Mouse (Mus musculus) brain, adult 10 weeks (tissue): ENCODE data around the gene Ehd2. TPM values are rescaled to one million over a fixed set of nuclear protein-coding genes. Genes with fewer than 3 reads are reported as not detected.

Experiments used
- polyA plus RNA-seq: library from polyadenylated mRNA; stranded (reverse); fragments of 350-450 nt; fragmentation: Illumina TruSeq; extraction: RNeasy Lipid Tissue Mini Kit (QIAGEN cat#74804); gene quantifications from one replicate; pipeline ENCODE4 v1.2.3, GENCODE M21; 2015; ENCODE audit warnings: low read depth, low replicate concordance

The Ehd2 gene
- polyA plus RNA-seq, result 4.2 TPM

GRCm38 (mm10) chr7:15967312-15967711 lies at the start of gene Ehd2:
TSS of gene Ehd2 (minus strand) at chr7:15967567.

DNA sequence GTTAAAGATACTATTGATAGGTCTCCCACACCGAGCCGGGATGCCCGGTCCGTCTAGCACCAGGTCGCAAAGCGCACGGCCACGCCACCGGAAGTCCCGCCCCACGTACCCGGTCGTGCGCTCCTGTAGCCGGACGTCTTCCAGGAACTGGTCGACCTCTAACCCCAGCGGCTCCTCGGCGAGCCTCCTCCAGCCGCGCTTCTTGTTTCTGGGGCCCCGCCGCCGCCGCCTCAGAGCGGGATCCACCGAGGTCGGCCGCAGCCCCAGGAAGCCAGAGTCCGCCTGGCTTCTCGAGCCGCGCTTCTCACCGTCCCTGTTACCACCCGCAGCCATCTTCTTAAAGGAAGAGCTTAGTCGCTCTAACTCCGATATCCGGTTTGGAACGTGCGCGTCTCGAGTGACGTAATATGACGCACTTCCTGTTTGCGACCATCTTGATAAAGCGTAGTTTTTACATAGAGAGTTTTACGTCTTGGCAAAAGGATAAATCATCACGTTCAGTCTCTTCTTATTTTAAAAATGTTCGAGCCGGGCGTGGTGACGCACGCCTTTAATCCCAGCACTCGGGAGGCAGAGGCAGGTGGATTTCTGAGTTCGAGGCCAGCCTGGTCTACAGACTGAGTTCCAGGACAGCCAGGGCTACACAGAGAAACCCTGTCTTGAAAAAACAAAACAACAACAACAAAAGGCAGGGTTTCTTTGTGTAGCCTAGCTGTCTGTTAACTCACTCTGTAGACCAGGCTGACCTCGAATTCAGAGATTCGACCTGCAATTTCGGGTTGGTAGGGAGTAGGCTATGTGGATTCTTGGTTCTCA lies 21.4 kb downstream of the Ehd2 start, which contains the start of gene Nop53:
TSS of gene Nop53 (minus strand) at position 354 of the 816 bp plus-strand sequence.

GRCm38 (mm10) chr7:15922220-15922773 lies 45.1 kb downstream of the Ehd2 start, which contains the start of gene Selenow:
TSS of gene Selenow (minus strand) at chr7:15922402.

Other genes starting within 250 kb of the Ehd2 start
- not detected for gene Obox5, start 217.4 kb downstream of the Ehd2 start, polyA plus RNA-seq
- not detected for gene Obox6, start 127.9 kb downstream of the Ehd2 start, polyA plus RNA-seq
- gene Crx, start 87.6 kb downstream of the Ehd2 start, polyA plus RNA-seq, result not detected
- gene Crxos, start 85.0 kb downstream of the Ehd2 start, polyA plus RNA-seq, result not detected
- gene Selenow, start 45.2 kb downstream of the Ehd2 start, polyA plus RNA-seq, result 2,025 TPM
- gene Nop53, start 21.5 kb downstream of the Ehd2 start, polyA plus RNA-seq, result 116 TPM
- 7.0 TPM for gene Bicra, start 80.4 kb upstream of the Ehd2 start, polyA plus RNA-seq
- gene Zfp541, start 94.2 kb upstream of the Ehd2 start, polyA plus RNA-seq, result 0.37 TPM
- 270 TPM for gene Napa, start 130.9 kb upstream of the Ehd2 start, polyA plus RNA-seq
- gene Kptn, start 152.3 kb upstream of the Ehd2 start, polyA plus RNA-seq, result 35.9 TPM
- 115 TPM for gene Slc8a2, start 162.3 kb upstream of the Ehd2 start, polyA plus RNA-seq
- gene Meis3, start 207.5 kb upstream of the Ehd2 start, polyA plus RNA-seq, result 45.1 TPM